7 mouse cellular contexts compared by ENCODE assay signal in the genomic region with DNA sequence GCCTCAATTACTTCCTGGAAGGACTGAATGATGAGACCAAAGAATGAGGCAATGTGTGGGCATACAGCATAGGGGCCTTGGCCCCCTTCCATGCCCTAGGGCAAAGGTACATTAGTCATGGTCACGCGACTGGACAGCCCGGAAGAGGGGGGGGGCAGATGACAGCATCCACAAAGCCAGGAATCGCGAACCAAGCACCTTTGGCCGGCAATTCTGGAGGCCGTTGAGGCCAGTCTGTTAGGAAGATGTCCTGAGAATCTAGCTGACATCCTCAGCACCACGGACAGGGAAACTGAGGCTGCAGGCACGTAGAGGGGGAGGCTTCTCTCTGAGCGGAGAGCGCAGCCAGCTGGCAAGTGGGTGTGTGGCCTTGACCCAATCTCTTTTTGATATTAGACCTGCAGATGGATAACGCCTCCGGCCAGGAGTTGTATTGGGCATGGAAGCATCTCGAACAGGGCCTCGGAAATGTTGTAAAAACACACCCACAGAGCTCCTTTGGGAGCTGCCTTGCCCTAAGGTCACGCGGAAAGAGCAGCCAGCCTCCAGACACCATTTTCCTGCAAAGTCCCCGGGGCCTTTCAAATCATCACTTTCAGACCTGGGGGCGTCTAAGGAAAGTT. TPM values are rescaled to one million over a fixed set of nuclear protein-coding genes. Genes with fewer than 3 reads are reported as not detected.
DNase-seq lines count a peak whose midpoint lies in the region; ATAC-seq and TF ChIP-seq lines count a peak whose summit lies in the region.

No protein-coding gene starts in this region.

- H3K4me3 ChIP-seq in embryonic facial prominence, embryonic 15.5 days (replicated peaks) = peak overlapping the region; percentile 85
- peak overlapping the region; percentile 90 for H3K4me3 ChIP-seq in intestine, embryonic 16.5 days (ENCODE audit: low read length)
- H3K4me3 ChIP-seq in liver, postnatal 0 days (ENCODE audit: low read depth, low read length) = peak overlapping the region; percentile 82
- peak overlapping the region; percentile 64 for H3K4me3 ChIP-seq in neural tube, embryonic 13.5 days

- WGBS in embryonic facial prominence, embryonic 15.5 days = 4% methylated on average over 19 of the region's 19 CpGs
- WGBS in intestine, embryonic 16.5 days = 4% methylated on average over 19 of the region's 19 CpGs
- 7% methylated on average over 19 of the region's 19 CpGs for WGBS in liver, postnatal 0 days (ENCODE audit: insufficient replicate concordance)
- WGBS in neural tube, embryonic 13.5 days = 2% methylated on average over 19 of the region's 19 CpGs

- no peaks in the 10 kb centered on the region for H3K36me3 ChIP-seq in embryonic facial prominence, embryonic 15.5 days
- H3K36me3 ChIP-seq in intestine, embryonic 16.5 days (ENCODE audit: control insufficient read depth, insufficient read depth, low read length) = no peaks in the 10 kb centered on the region
- peaks cover 2% of the 10 kb centered on the region; the same call in 1 of the 2 replicates for H3K36me3 ChIP-seq in liver, postnatal 0 days (replicated peaks; ENCODE audit: insufficient read depth, low read length)
- H3K36me3 ChIP-seq in neural tube, embryonic 13.5 days = no peaks in the 10 kb centered on the region

- no peak for ATAC-seq in embryonic facial prominence, embryonic 15.5 days (ENCODE audit: insufficient number of reproducible peaks, low FRiP score, low TSS enrichment, low read depth)
- peak; percentile 31 for ATAC-seq in intestine, embryonic 16.5 days
- peak; percentile 62 for ATAC-seq in liver, postnatal 0 days
- peak; percentile 33 for ATAC-seq in neural tube, embryonic 13.5 days (ENCODE audit: low read depth)

- H3K9me3 ChIP-seq in embryonic facial prominence, embryonic 15.5 days (replicated peaks) = no peaks in the 10 kb centered on the region
- H3K9me3 ChIP-seq in intestine, embryonic 16.5 days (ENCODE audit: control insufficient read depth, low read length) = no peaks in the 10 kb centered on the region
- H3K9me3 ChIP-seq in liver, postnatal 0 days (ENCODE audit: low read length) = no peaks in the 10 kb centered on the region
- no peaks in the 10 kb centered on the region for H3K9me3 ChIP-seq in neural tube, embryonic 13.5 days

- no peaks in the 10 kb centered on the region for H3K27me3 ChIP-seq in embryonic facial prominence, embryonic 15.5 days
- no peaks in the 10 kb centered on the region for H3K27me3 ChIP-seq in intestine, embryonic 16.5 days (replicated peaks; ENCODE audit: control insufficient read depth, insufficient read depth, low read length)
- no peaks in the 10 kb centered on the region for H3K27me3 ChIP-seq in liver, postnatal 0 days (ENCODE audit: insufficient read depth, low read length)
- no peaks in the 10 kb centered on the region for H3K27me3 ChIP-seq in neural tube, embryonic 13.5 days

- peak overlapping the region; percentile 85 for H3K4me2 ChIP-seq in embryonic facial prominence, embryonic 15.5 days (replicated peaks)
- peak overlapping the region; percentile 61 for H3K4me2 ChIP-seq in intestine, embryonic 16.5 days (ENCODE audit: low read depth, low read length)
- peak overlapping the region; percentile 99 for H3K4me2 ChIP-seq in liver, postnatal 0 days (ENCODE audit: low read depth, low read length)
- peak overlapping the region; percentile 68 for H3K4me2 ChIP-seq in neural tube, embryonic 13.5 days

- TF ChIP-seq CTCF in liver, postnatal 0 days (IDR thresholded peaks at IDR 0.05; ENCODE audit: low read depth) = no peak

- peak; percentile 19 to 21 for DNase-seq in thymus, postnatal 10 days (ENCODE audit: low spot score in 2 of 2)
- DNase-seq in thymus, postnatal 14 days = no peak
- peak; percentile 81 for DNase-seq in adrenal gland, postnatal 10 days
- peak; percentile 82 for DNase-seq in liver, postnatal 0 days

- H3K27ac ChIP-seq in embryonic facial prominence, embryonic 15.5 days (replicated peaks) = peak overlapping the region; percentile 67
- peak overlapping the region; percentile 96 for H3K27ac ChIP-seq in intestine, embryonic 16.5 days (ENCODE audit: low read length)
- H3K27ac ChIP-seq in liver, postnatal 0 days (ENCODE audit: low read depth) = peak overlapping the region; percentile 99
- H3K27ac ChIP-seq in neural tube, embryonic 13.5 days (replicated peaks) = peak overlapping the region; percentile 73

- peak; percentile 76 for TF ChIP-seq EP300 in liver, postnatal 0 days (IDR thresholded peaks at IDR 0.05; ENCODE audit: low read depth)

- H3K4me1 ChIP-seq in embryonic facial prominence, embryonic 15.5 days = peaks cover 31% of the 10 kb centered on the region
- H3K4me1 ChIP-seq in intestine, embryonic 16.5 days (ENCODE audit: control insufficient read depth, insufficient read depth, low read length) = peaks cover 26% of the 10 kb centered on the region
- peaks cover 49% of the 10 kb centered on the region for H3K4me1 ChIP-seq in liver, postnatal 0 days (ENCODE audit: insufficient read depth)
- peaks cover 41% of the 10 kb centered on the region for H3K4me1 ChIP-seq in neural tube, embryonic 13.5 days (replicated peaks)

- H3K9ac ChIP-seq in embryonic facial prominence, embryonic 15.5 days = peak overlapping the region; percentile 43
- peak overlapping the region; percentile 67 for H3K9ac ChIP-seq in intestine, embryonic 16.5 days (ENCODE audit: low read depth, low read length)
- H3K9ac ChIP-seq in liver, postnatal 0 days (replicated peaks) = peak overlapping the region; percentile 95
- peak overlapping the region; percentile 62 for H3K9ac ChIP-seq in neural tube, embryonic 13.5 days

RNA-seq across cellular contexts. Expression of a gene that starts 0.6 kb away (rescaled TPM):
- total RNA-seq in adrenal gland, postnatal 10 days (2021) = 10 to 100 TPM; 46.6 to 53.1 TPM
- polyA plus RNA-seq in embryonic facial prominence, embryonic 15.5 days (2015; fragmentation: Nextera tagmentation; extraction: Ambion mirVana) = 38.2 and 44.3 TPM in 2 replicates
- 57.8 and 67.5 TPM in 2 replicates for polyA plus RNA-seq in intestine, embryonic 16.5 days (2015; fragmentation: Nextera tagmentation; extraction: Ambion mirVana)
- polyA plus RNA-seq in liver, postnatal 0 days (2015; fragmentation: Nextera tagmentation; extraction: Ambion mirVana) = 24.8 and 48.6 TPM in 2 replicates
- polyA plus RNA-seq in neural tube, embryonic 13.5 days (2015; fragmentation: Nextera tagmentation; extraction: Ambion mirVana) = 51.5 and 54.6 TPM in 2 replicates

RNA-seq across cellular contexts. Expression of a gene that starts 56.0 kb away (rescaled TPM):
- total RNA-seq in adrenal gland, postnatal 10 days (2021) = 10 to 100 TPM; 40.7 to 52.9 TPM
- 57.5 and 64.3 TPM in 2 replicates for polyA plus RNA-seq in embryonic facial prominence, embryonic 15.5 days (2015; fragmentation: Nextera tagmentation; extraction: Ambion mirVana)
- polyA plus RNA-seq in intestine, embryonic 16.5 days (2015; fragmentation: Nextera tagmentation; extraction: Ambion mirVana) = 73.3 and 84.5 TPM in 2 replicates
- 28.1 and 29.7 TPM in 2 replicates for polyA plus RNA-seq in liver, postnatal 0 days (2015; fragmentation: Nextera tagmentation; extraction: Ambion mirVana)
- 18.4 and 18.9 TPM in 2 replicates for polyA plus RNA-seq in neural tube, embryonic 13.5 days (2015; fragmentation: Nextera tagmentation; extraction: Ambion mirVana)

Comparison
In these comparisons a context has a peak if more than half of its experiments do, and no peak if none do; other contexts are left out.
1. H3K9ac ChIP-seq: peak in every context shown above with its lines; median percentile 95 in liver, postnatal 0 days; 67 in intestine, embryonic 16.5 days; 62 in neural tube, embryonic 13.5 days; 43 in embryonic facial prominence, embryonic 15.5 days.